Mouse (Mus musculus) hindbrain, embryonic 14.5 days (tissue): ENCODE measurements at regions not wholly inside any gene's neighbourhood (a gene's known extent, or its start where the extent isn't known, plus 50 kb on each side); places are given as distances from the start of the nearest gene placed in this dataset.

Experiments
- ATAC-seq: fragments of 200-750 bp; cut with Nextera tagmentation; 2 replicates; pipeline ENCODE4 v1.8.0; 2017; ENCODE audit warnings: moderate number of reproducible peaks, mild to moderate bottlenecking, moderate TSS enrichment, moderate library complexity; ENCODE audit not compliant: low FRiP score
- DNase-seq: peaks from one replicate; pipeline ENCODE4 v3.0.0-alpha.2; 2015; ENCODE audit warnings: low spot score
- H3K27ac ChIP-seq: fragments of 300-500 bp; sonication (generic); 2 replicates; pipeline ENCODE4 v1.5.1; 2014; ENCODE audit warnings: mild to moderate bottlenecking, moderate library complexity
- H3K27me3 ChIP-seq: fragments of 300-500 bp; sonication (generic); 2 replicates; pipeline ENCODE4 v1.6.1; 2014; ENCODE audit warnings: mild to moderate bottlenecking, low read length, mixed read lengths; ENCODE audit not compliant: control insufficient read depth, insufficient read depth
- H3K36me3 ChIP-seq: fragments of 300-500 bp; sonication (generic); replicated peaks from 2 replicates; pipeline ENCODE4 v1.6.1; 2014; ENCODE audit not compliant: control insufficient read depth, insufficient read depth
- H3K4me1 ChIP-seq: fragments of 300-500 bp; sonication (generic); replicated peaks from 2 replicates; pipeline ENCODE4 v1.6.1; 2014; ENCODE audit warnings: antibody characterized with exemption, low read length, mixed read lengths; ENCODE audit not compliant: control insufficient read depth, insufficient read depth
- H3K4me2 ChIP-seq: fragments of 300-500 bp; sonication (generic); replicated peaks from 2 replicates; pipeline ENCODE4 v1.6.1; 2014; ENCODE audit warnings: mild to moderate bottlenecking, moderate library complexity
- H3K4me3 ChIP-seq: fragments of 300-500 bp; sonication (generic); replicated peaks from 2 replicates; pipeline ENCODE4 v1.5.1; 2014; ENCODE audit warnings: mild to moderate bottlenecking, low read length
- H3K9ac ChIP-seq: fragments of 300-500 bp; sonication (generic); 2 replicates; pipeline ENCODE4 v1.6.1; 2014
- H3K9me3 ChIP-seq: fragments of 300-500 bp; sonication (generic); 2 replicates; pipeline ENCODE4 v1.6.1; 2016; ENCODE audit warnings: low read length; ENCODE audit not compliant: control insufficient read depth
- WGBS: fragments of 180-500 bp; shearing (Covaris S2); extraction: QIAGEN DNeasy Blood & Tissue Kit; methylation state at CpG from one replicate; pipeline ENCODE4 v1.1.7; 2014; 5-methylcytosine and 5-hydroxymethylcytosine counted together

DNA sequence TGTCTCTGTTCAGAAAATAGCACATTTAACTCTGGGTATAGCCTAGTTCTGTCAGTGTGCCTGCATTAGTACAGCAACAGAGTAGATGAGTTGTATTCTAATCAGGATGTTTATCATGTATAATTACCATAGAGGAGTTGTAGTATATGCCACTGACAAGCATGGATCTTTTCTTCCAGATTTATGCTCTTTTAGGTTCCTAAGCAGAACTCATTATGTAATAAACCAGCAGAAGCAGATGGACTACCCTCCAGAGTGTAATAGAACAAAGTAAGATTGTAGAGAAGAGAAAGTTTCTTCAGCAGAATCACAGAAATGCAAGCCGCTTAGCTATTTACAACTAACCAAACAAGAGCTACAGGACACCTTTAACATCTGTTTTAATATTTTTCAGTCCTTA lies 517.2 kb upstream of the Epha5 start:
- no peak for DNase-seq
- no peak for ATAC-seq
- H3K9ac ChIP-seq = no peak overlapping the region
- H3K9me3 ChIP-seq = no peaks in the 10 kb centered on the region
- no peaks in the 10 kb centered on the region for H3K27me3 ChIP-seq
- no peak overlapping the region for H3K4me3 ChIP-seq
- WGBS = 91% methylated on average over 1 of the region's 1 CpGs
- no peak overlapping the region for H3K4me2 ChIP-seq
- no peaks in the 10 kb centered on the region for H3K4me1 ChIP-seq
- no peak overlapping the region for H3K27ac ChIP-seq
- H3K36me3 ChIP-seq = no peaks in the 10 kb centered on the region

DNA sequence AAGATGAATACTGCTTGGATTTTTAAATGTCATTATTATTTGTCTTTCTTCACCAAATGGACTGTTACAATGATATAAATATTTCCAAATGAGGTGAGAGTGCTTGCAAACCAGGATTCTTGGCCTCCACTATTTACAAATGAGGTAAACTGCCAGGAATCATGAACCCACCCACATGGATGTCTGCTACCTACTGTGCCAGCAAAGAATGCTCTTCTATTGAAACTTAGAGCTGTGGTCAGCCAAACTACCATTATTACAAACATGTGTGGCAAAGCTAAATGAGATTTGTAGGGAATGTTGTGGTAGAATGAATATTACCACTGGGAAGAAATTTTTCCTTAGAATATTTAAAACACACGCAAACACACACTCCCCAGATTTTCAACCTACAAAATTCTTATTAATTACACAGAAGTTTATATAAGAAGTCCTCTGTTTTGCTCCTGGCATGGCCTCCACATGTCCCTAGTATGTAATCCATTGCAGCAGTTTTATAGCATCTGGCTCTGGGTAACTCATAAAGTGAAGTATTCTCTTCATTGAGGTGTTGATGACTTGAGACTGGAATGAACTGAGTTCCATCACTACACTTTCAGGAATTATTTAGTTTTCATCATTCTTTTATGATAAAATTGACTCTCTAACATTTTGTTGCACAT lies 500.6 kb upstream of the Epha5 start:
- H3K27ac ChIP-seq = no peak overlapping the region
- H3K4me2 ChIP-seq = no peak overlapping the region
- no peaks in the 10 kb centered on the region for H3K4me1 ChIP-seq
- DNase-seq (no peak), ATAC-seq (no peak)
- H3K9me3 ChIP-seq = no peaks in the 10 kb centered on the region
- no peaks in the 10 kb centered on the region for H3K36me3 ChIP-seq
- H3K9ac ChIP-seq = no peak overlapping the region
- no peak overlapping the region for H3K4me3 ChIP-seq
- no peaks in the 10 kb centered on the region for H3K27me3 ChIP-seq
- 92% methylated on average over 1 of the region's 1 CpGs for WGBS

DNA sequence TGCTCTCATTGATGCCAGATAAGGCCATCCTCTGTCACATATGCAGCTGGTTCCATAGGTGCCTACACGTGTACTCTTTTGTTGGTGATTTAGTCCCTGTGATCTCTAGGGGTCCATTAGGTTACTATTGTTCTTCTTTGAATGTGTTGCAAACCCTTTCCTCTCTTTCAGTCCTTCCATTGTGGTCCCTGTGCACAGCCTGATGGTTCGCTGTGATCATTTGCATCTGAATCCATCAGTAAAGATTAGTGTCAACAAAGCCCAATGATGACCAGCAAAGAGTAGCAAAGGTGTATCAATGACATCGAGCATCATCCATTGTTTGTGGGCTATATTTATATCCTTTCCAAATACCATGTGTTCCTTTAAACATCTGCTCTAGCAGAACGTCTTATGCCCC lies 484.5 kb upstream of the Epha5 start:
- no peak for ATAC-seq
- no peaks in the 10 kb centered on the region for H3K9me3 ChIP-seq
- no peak overlapping the region for H3K27ac ChIP-seq
- no peak overlapping the region for H3K9ac ChIP-seq
- H3K4me3 ChIP-seq = no peak overlapping the region
- H3K4me2 ChIP-seq = no peak overlapping the region
- no peaks in the 10 kb centered on the region for H3K4me1 ChIP-seq
- no peaks in the 10 kb centered on the region for H3K36me3 ChIP-seq
- 25% methylated on average over 4 of the region's 4 CpGs for WGBS
- no peak for DNase-seq
- H3K27me3 ChIP-seq = no peaks in the 10 kb centered on the region

DNA sequence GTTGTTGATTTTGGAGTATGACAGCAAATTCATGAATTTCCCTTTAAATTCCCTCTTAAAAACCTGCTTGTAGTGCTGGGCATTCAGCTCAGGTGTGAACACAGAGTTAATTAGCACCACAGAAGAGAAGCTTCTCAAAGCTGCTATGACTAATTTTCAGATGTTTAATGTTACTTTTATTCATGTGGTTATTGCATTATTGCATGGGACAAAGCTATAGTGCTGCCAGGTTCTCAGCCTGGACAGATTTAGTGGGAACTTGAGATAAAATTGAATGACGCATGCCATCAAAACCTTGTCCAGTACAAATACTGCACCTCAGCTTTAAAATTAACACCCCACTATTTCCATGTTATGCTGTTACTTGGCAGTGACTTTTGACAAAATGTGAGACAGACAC lies 480.4 kb upstream of the Epha5 start:
- Histone ChIP-seq H3K27me3 (no peaks in the 10 kb centered on the region), H3K27ac (no peak overlapping the region), H3K36me3 (no peaks in the 10 kb centered on the region), H3K9ac (no peak overlapping the region), H3K9me3 (no peaks in the 10 kb centered on the region), H3K4me3 (no peak overlapping the region), H3K4me1 (no peaks in the 10 kb centered on the region), H3K4me2 (no peak overlapping the region)
- no peak for DNase-seq
- WGBS = 96% methylated on average over 1 of the region's 1 CpGs
- ATAC-seq = no peak

DNA sequence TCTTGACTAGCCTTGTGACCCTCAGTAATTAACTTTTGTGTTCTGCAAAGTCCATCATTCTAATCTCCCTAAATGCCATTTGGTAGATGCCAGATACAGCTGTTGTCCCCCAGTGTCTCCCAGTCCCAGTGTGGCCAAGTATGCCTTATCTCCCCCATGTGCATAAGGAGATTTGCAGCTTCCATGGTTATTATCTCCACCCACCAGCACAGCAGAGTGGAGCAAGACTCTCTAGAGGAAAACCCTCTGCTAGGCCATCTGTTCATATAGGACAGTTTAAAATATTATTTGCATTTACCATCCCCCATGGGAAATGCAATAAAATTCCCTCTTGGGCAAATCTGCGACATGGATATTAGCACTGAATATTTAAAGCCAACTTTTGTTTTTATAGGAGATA lies 436.4 kb upstream of the Epha5 start:
- H3K4me1 ChIP-seq = 0 out of 2 replicates have a peak, but pooled peaks cover 3% of the 10 kb centered on the region
- H3K4me3 ChIP-seq = no peak overlapping the region
- H3K27me3 ChIP-seq = no peaks in the 10 kb centered on the region
- DNase-seq (no peak), ATAC-seq (no peak)
- H3K9ac ChIP-seq = no peak overlapping the region
- no peak overlapping the region for H3K4me2 ChIP-seq
- 33% methylated on average over 1 of the region's 1 CpGs for WGBS
- no peaks in the 10 kb centered on the region for H3K9me3 ChIP-seq
- no peaks in the 10 kb centered on the region for H3K36me3 ChIP-seq
- H3K27ac ChIP-seq = no peak overlapping the region

DNA sequence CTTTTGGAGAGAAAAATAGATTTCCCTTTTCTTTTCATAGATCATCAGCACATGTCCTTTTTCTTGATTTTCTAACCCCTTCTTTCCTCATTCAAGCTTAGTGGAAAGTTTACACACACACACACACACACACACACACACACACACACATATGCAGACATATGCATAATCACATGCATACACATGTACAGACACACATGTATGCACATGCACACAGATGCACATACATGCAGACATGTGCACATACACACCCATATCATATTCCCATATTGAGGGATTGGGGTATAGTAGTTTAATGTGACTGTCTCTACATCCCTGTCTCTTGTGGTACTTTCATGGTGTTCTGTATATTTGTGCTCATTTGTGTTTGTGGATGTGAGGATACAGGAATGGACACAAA lies 432.0 kb upstream of the Epha5 start:
- H3K4me1 ChIP-seq = 0 out of 2 replicates have a peak, but pooled peaks cover 5% of the 10 kb centered on the region
- H3K9ac ChIP-seq = no peak overlapping the region
- H3K27ac ChIP-seq = no peak overlapping the region
- DNase-seq (no peak), ATAC-seq (peak; percentile 28; the same call in 1 of the 2 replicates)
- no peak overlapping the region for H3K4me3 ChIP-seq
- H3K9me3 ChIP-seq = no peaks in the 10 kb centered on the region
- no peak overlapping the region for H3K4me2 ChIP-seq
- no peaks in the 10 kb centered on the region for H3K27me3 ChIP-seq
- H3K36me3 ChIP-seq = no peaks in the 10 kb centered on the region

DNA sequence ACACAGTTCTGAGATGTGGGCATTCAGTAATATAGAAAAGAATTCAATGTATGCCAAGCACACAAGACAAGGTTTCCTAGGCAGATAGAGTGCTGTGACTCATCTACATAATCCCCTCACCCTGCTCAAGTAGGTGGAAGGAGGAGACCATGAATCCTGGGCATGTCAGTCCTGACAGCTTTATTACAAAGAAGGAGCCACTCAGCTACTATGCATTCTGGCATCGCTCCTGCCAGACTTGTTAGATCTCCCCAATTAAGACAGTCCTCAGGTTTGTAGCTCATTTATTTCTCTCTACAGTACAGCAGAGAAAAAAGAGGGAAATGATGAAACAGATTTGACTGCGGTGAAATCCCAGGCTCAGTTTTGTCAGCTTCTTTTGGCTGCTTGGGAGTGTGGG lies 431.6 kb upstream of the Epha5 start:
- H3K4me2 ChIP-seq = no peak overlapping the region
- WGBS = 24% methylated on average over 2 of the region's 2 CpGs
- H3K9ac ChIP-seq = no peak overlapping the region
- 0 out of 2 replicates have a peak, but pooled peaks cover 5% of the 10 kb centered on the region for H3K4me1 ChIP-seq
- H3K9me3 ChIP-seq = no peaks in the 10 kb centered on the region
- no peak for DNase-seq
- no peak overlapping the region for H3K4me3 ChIP-seq
- H3K27ac ChIP-seq = no peak overlapping the region
- no peaks in the 10 kb centered on the region for H3K36me3 ChIP-seq
- ATAC-seq = peak; percentile 92
- no peaks in the 10 kb centered on the region for H3K27me3 ChIP-seq

DNA sequence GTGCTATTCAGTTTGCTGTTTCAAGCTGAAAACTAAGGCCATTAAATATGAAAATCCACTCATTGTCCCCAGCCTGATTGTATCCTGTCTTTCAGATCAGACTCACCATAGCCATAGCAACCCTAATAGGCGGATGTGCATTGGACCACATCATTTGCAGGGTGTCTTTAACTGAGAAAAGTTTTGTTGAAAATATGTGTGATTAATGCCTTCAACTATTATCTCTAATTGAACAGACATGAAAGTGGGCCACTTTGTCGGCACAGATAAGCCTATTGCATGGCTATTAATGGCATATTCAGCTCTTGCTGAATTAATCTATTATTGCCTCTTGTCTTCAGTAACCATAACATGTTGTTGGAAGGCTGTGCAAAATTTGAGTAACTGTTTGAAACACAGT lies 394.3 kb upstream of the Epha5 start:
- no peak overlapping the region for H3K4me2 ChIP-seq
- H3K4me1 ChIP-seq = no peaks in the 10 kb centered on the region
- no peaks in the 10 kb centered on the region for H3K36me3 ChIP-seq
- no peak overlapping the region for H3K27ac ChIP-seq
- 14% methylated on average over 2 of the region's 2 CpGs for WGBS
- no peak for DNase-seq
- H3K4me3 ChIP-seq = no peak overlapping the region
- ATAC-seq = peak; percentile 75; the same call in 1 of the 2 replicates
- no peak overlapping the region for H3K9ac ChIP-seq
- no peaks in the 10 kb centered on the region for H3K9me3 ChIP-seq
- H3K27me3 ChIP-seq = no peaks in the 10 kb centered on the region

DNA sequence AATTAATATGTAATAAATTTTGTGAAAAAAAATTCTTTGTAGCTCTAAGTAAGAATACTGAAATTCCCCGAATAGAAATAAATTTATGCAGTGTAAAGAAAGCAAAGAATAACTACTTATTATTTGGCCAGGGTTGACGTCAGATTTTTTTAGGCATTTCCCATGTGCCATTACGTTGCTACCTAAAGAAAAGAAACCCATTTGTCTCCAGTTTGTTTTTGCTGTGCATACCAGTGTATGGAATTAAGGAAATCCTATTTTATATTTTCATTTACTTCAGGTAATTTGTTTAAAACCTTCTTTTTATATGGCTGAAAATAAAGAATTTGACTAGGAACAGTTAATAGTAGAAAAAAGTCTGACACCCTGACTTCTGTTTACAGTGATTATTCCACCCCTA lies 393.7 kb upstream of the Epha5 start:
- Histone ChIP-seq H3K36me3 (no peaks in the 10 kb centered on the region), H3K4me3 (no peak overlapping the region), H3K9me3 (no peaks in the 10 kb centered on the region), H3K9ac (no peak overlapping the region), H3K4me2 (no peak overlapping the region), H3K27me3 (no peaks in the 10 kb centered on the region), H3K4me1 (no peaks in the 10 kb centered on the region), H3K27ac (no peak overlapping the region)
- DNase-seq (no peak), ATAC-seq (no peak)
- WGBS = 30% methylated on average over 3 of the region's 3 CpGs

DNA sequence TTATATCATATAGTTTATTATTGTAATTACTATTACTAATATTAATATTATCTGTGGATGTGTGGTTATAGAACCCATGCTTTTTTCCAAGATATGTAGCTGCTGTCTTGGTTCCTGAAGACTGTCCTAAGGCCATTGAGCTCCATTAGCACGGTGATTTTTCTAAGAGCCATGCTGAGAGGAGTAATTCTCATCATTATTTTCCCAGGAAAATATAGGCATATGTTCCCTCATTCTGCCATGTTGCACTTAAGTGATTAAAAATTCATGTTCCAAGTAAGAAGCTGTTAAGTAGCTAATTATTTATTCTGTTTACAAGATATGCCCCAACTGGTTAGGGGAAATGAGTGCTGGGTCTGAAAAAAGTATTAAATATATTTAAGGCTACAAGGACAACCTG lies 345.4 kb upstream of the Epha5 start:
- Histone ChIP-seq H3K4me1 (no peaks in the 10 kb centered on the region), H3K27ac (no peak overlapping the region), H3K36me3 (no peaks in the 10 kb centered on the region), H3K4me3 (no peak overlapping the region), H3K9ac (no peak overlapping the region), H3K27me3 (no peaks in the 10 kb centered on the region), H3K9me3 (no peaks in the 10 kb centered on the region), H3K4me2 (no peak overlapping the region)
- WGBS = 50% methylated on average over 1 of the region's 1 CpGs
- ATAC-seq (no peak), DNase-seq (no peak)
